Mouse (Mus musculus) megakaryocyte, adult 5-6 weeks (primary cell): ENCODE measurements around the gene Mnd1. TPM values are rescaled to one million over a fixed set of nuclear protein-coding genes. Genes with fewer than 3 reads are reported as not detected.

Source experiments
- ATAC-seq: 2 replicates; pipeline ENCODE4 v1.8.0; 2016; ENCODE audit warnings: mild to moderate bottlenecking, inconsistent platforms; ENCODE audit not compliant: poor library complexity, severe bottlenecking
- total RNA-seq, 2 experiments: library from RNA; stranded (forward) in 1 of 2; stranded (reverse) in 1 of 2; fragments of 153-499, 151-499 nt in 1 of 2; fragments of 221-1000, 200-1000 nt in 1 of 2; gene quantifications; 2 replicates each; pipeline versions ENCODE4 v1.2.3 to v1.2.4; 2015 to 2017

The Mnd1 gene
- total RNA-seq, 2 experiments from 2014 or later = 5.8 to 7.4 TPM

DNA sequence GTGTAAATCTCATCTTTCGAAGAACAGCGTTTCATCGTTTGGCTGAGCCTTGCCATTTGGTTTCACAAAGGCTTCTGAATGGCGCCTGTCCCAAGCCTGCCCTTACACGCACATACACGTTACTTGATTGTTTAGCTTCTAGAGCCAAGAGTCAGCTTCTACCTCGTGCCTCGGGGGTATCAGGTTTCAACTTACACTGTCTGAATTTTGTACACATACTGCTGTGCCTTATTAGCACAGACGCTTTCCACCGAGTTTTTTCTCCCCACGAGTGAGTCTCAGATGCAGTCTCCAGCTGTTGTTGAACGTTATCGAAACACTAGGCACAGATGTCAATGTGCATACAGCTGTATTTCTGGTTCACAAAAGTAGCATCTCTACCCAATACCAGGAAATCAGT is 96.3 kb downstream of the Mnd1 start:
- no peak for ATAC-seq

DNA sequence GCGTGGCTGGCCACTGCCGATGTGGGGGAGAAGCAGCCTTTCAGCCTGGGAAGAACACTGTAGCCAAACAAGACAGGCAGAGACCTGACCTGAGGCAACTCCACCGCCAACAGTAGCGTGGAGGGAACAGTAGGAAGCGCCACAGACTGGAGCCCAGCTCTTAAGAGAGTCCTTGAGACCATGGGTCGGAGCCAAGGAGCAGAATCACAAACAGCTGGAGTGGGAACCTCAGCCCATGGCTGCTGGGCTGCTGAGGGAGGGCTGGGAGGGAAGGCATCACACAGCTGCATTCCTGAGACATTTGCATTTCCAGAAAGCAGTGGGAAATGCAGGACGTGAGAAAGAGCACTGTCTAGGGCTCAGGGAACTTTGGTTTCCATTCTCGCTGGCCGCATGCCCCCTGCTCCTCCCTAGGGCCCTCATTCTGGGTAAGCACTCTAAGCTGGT is 106.8 kb downstream of the Mnd1 start:
- no peak for ATAC-seq

DNA sequence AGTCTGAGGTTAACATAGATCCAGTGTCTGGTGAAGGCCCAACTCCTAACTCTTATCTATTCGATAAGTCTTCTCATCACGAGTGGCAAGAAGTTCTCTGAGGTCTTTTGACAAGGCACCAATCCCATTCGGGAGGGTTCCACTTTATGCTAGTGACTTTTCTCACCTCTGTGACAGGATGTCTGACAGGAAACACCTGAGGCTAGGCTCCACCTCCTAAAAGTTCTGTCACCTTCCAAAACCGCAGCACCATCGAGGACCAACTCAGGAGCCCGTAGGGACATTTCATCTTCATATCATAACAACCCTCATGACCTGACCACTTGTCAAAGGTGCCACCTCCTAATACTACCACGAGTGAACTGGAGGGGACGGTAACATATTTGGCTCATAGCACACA is 109.4 kb downstream of the Mnd1 start:
- ATAC-seq = peak; percentile 59

DNA sequence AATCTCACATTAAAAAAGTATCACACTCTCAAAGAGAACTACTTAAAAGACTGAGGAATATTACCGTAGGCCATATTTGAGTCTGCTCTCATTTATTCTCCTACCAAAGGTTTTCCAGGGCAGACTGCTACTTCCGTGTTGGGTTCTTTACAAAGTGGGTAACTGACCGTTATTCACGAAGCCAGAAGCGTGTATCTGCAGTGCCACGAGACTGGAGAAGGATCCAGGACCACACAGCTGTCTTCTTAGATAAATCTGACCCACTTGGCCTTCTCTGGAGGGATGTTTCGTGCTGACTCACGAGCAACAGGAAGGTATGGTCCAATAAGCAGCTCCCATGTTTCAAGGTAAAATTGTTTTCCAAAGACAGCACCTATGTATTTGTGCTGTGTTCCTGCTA is 113.8 kb downstream of the Mnd1 start:
- ATAC-seq = no peak

DNA sequence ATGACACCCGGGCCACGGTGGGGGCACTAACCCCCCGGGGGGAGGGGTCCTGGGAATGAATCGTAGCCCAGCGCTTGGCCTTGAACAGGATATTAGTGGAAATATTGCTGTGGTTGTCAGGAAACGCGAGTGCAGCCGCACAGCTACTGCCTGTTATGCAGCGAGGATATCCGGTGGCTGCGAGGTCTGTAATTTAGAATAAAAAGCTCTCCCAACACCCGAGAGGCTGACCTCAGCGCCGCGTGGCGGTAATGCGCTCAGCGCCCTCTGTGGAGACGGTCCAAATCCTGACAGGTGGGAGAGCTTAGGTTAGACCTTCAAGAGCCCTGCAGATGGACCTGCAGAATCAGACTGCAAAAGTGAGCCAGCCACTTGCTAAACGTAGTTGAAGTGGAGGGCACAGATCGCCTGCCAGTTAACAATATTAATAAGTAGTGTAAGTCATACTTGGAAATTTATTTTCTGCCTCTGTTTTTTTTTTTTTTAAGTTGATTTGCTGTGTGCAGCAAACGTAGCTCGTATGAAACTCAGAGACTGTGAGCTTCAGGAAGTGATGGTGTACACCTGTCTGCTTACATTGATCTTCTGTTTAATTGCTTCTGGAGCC is 115.0 kb downstream of the Mnd1 start:
- peak; percentile 33 for ATAC-seq

DNA sequence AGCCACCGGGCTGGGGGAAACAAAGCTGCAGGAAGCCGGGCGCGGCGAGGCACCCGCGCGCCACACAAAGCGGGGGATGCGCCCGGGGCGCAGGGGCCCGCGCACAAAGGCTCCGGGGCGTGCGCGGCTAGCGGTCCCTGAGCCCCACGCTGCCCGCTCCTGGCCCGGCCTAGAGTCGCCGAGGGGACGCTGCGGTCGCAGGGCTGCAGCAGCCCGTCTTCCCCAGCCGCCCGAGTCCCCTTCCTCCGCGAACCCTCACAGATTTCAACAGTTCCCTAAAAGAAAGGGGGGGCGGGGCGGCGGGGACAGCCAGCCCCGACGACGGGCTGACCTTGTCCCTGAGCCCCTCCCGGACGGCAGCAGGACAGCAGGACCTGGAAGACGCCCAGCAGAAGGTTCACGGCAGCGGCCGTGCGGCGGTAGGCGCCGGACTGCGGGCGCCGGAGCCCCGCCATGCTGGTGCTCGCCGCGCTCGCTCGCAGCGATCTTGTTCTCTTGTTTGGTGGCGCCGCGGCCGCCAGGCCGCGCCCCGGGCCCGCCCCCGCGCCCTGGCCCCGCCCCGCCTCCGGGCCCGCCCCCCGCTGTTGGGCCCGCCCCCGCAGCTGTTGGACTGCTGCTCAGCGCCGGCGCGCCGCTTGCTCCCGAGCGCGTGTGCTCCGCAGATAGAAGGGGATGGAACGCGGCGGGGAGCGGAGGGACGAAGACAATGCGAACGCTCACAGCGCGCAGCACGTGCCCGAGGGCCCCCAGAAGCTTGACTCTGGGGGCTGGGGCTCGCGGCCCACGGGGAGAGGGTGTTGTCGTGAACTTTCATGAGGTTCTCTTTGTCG is 115.7 kb downstream of the Mnd1 start, which contains the start of gene Tmem131l:
Gene Tmem131l (minus strand): TSS at position 530 of the 830 bp plus-strand sequence.
- ATAC-seq = peak; percentile 62

DNA sequence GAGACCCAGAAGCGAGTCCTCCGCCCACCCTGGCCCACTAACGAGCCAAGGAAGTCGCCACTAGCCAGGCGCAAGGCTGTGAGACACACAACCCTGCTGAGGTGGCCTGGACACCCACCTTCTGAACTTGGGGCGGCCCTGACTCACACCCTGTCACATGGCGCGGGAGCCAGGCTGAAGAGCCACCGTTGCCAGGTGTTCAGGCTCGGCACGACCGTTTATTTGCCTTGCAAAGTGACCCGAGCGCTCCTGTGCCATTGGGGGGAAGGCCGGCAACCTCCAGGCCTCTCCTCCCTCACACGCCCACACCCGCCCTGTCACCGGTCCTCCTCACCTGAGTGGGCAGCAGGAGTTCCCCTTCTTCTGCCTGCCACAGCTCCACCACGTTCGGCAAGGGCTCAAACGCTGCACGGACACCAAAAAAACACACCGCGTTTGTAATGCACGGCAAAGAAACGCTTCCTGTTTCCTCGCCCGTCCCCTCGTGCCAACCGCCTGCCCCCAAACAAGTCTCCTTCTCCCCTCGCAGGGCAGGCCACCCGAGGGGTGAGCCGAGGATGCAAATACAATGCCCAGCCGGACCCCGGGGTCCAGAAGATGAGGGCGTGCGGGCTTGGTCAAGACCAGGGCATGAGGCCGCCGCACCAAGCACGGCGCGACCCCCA is 116.5 kb downstream of the Mnd1 start:
- peak; percentile 66 for ATAC-seq

DNA sequence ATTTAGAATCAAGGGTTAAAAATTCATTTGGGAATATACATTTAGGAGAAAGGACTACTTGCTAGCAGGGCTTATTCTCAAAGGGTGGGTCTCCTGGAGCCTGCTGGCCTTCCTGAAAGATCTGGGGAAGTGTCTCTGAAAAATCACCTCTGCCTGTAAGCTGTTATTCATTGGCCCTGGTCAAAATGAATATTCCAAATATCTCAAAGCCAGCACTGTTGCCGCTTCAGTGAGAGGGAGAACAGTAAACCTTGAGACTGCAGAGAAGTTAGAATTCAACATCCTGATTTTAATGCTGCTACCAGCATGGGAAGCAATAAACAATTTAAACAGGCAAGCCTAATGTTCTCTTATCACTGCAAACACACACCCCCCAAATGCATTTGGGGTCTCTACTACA is 117.5 kb downstream of the Mnd1 start:
- no peak for ATAC-seq

Other genes with a start within 250 kb of the Mnd1 start
- gene Tmem131l, start 115.6 kb downstream of the Mnd1 start, total RNA-seq (2015) = 40.0 and 63.5 TPM in 2 replicates
- gene Tmem131l, start 115.6 kb downstream of the Mnd1 start, total RNA-seq (2017) = 29.7 and 40.2 TPM in 2 replicates
- 0.27 TPM in 1 of 2 replicates, not detected in the other for gene Gm6525, start 18.3 kb upstream of the Mnd1 start, total RNA-seq (2015)
- gene Gm6525, start 18.3 kb upstream of the Mnd1 start, total RNA-seq (2017) = not detected in 2 replicates
- gene Trim2, start 151.1 kb upstream of the Mnd1 start, total RNA-seq (2015) = 0.62 TPM in 1 of 2 replicates, not detected in the other
- gene Trim2, start 151.1 kb upstream of the Mnd1 start, total RNA-seq (2017) = 0.99 and 1.7 TPM in 2 replicates